Mouse (Mus musculus) layer of hippocampus, postnatal 36 days (tissue): Measurements from ENCODE around the gene St6galnac3. TPM values are rescaled to one million over a fixed set of nuclear protein-coding genes. Genes with fewer than 3 reads are reported as not detected.
"Not testable (repeated sequence)": the region's sequence is repeated elsewhere in the genome, so short reads cannot be mapped to it uniquely, and the experiment has no call there.

Source experiments
- DNase-seq, 2 experiments: peaks; one replicate each; pipeline ENCODE4 v3.0.0; 2022
- total RNA-seq, 2 experiments: library from RNA; stranded (reverse); gene quantifications; 2 replicates each; pipeline ENCODE4 v1.2.3; 2021

The St6galnac3 gene
- total RNA-seq, 2 experiments from 2014 or later: 25.2 to 28.9 TPM

DNA sequence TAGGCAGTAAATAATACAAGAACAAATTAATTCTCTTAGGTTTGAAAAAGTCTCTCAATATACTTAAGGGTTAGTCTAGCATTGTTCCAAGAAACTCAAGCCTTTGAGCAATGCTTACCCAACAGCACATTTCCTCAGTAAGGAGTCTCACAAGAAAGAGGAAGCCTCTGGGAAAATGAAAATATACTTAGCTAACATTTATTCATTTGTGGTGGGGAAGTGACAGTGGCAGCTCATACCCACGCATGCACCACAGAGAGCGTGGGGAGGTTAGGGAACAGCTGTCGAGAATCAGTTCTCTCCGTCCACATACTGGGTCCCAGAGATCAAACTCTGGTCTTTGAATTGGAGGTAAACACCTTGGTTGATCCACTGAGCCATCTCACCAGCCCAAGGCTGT lies 318.8 kb downstream of the St6galnac3 start:
- DNase-seq: no peak

- DNase-seq: no peak
These were observed 319.3 kb downstream of the St6galnac3 start for GRCm38 (mm10) chr3:153405643-153406042.

DNA sequence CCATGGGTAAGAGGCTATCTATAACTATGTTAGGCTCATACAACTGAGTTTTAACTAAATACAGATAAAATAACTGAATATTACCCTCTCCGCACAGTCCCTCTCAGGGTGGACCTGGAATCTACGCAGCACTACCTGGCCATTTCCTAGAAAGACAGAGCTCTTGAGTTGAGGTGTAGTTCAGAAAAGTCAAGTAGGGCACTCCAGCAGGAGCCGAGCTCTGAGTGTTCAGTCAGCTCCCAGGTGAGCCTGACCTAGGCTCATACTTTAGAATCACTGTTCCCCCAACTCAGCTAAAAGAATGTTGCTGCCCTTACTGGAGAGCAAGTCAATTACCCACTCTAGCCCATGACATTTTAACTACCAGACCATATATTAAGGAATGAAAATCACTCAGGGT lies 324.7 kb downstream of the St6galnac3 start:
- DNase-seq: no peak

DNA sequence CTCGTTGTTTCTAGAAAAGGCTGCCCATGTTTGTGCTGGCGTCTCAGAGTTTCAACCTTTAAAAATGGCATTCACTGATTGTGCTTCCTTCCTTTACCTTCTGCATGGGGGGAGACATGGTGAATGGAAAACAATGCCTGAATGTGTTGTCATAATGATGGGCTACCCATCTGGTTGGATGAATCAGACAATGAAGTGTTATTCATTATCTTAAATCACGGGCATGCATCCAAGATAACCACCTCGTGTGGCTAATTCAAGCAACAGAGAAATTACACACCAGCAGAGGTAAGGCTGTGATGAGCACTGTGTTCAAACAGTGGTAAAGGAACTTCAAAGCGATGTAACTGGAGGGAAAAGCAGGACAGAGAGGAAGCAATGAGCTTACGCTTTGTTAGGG lies 325.4 kb downstream of the St6galnac3 start:
- DNase-seq: no peak

DNA sequence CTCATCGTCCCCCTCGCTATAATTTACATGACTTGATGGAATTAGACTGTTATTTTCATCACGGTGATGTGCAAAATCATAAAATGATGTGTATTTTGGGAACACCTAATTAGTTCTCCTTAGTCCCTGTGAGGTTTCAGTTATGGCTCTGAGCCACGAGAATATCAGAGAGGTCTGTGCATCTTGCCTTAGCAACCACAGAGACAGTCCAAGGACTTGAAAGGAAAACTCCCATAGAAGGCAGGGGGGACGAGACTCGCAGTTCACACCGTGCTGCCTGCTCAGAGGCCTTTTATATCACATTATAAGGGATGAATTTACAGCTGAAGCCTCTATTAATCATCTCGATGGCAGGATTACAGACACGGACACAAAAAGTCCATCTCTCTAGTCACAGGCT lies 327.2 kb downstream of the St6galnac3 start:
- no peak for DNase-seq

GRCm38 (mm10) chr3:153396375-153397068 lies 328.5 kb downstream of the St6galnac3 start:
- DNase-seq: peak in 1 of 2 experiments; percentile 19

DNA sequence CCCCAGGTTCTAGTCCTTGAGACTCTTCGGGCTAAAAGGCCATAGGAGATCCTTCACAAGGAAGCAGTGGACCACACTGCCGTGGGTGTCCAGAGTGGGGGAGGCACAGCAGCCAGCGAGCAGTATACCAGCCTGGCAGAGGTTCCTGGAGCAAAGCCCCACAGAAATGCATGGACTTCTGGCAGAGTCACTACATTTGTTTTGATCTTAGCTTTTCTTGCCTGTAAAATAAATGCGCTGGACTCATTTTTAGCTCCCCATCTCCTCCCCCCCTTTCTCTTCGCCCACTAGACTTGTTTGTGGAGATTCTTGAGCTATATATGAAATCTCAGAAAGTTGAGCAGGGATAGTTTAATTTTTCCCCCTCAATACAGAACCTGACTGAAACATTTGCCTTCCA lies 329.6 kb downstream of the St6galnac3 start:
- no peak for DNase-seq

DNA sequence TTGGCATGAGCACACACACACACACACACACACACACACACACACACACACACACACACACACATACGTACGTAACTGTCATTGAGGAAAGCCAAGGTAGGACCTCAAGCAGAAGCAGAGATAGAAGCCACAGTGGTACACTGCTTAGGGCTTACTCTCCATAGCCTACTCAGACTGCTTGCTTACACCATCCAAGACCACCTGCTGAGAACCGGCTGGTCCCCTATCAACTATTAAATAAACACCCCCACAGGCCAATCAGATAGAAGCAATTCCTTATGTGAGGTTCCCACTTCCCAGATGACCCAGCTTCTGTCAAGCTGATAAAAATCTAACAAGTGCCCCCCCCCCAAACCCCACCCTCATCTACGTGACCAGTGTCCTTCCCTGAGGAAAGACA lies 330.2 kb downstream of the St6galnac3 start:
- DNase-seq: no peak

DNA sequence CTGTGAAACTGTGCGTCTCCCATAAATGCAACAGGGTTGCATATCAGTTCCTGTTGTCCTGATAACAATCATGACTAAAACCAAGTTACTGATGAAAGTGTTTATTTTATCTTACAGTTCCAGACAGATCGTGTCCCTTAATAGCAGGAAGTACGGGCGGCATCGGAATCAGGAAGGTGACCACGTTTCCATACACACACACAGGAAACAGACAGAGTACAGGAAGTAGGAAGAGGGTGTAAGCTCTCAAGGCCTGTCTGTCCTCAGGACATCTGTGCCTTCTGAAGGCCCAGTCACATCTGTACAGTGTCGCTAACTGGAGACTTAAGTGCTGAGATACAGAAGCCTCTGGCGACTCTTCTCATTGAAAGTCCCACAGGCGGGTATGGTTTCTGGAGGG lies 330.8 kb downstream of the St6galnac3 start:
- DNase-seq: no peak

DNA sequence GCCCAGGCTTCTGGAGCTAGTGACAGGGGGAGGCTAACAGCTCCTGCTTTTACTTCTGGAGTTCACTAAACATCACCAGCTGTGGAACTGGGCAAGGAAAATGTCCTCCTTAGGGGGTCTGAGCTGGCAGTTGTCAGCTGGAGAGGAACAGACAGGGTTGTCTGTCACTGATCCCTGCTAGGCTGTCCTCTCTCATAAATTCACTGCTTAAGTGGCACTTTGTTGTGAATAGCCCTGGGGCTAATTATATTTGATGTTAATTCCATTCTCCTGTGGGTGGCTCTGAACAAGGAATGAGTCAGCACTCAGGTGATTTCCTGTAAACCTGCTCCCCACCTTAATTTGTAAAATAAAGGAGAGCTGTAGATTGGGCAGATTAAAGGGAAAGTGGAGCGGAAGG lies 333.5 kb downstream of the St6galnac3 start:
- DNase-seq: not testable (repeated sequence)

GRCm38 (mm10) chr3:153384651-153385050 lies 340.3 kb downstream of the St6galnac3 start:
- not testable (repeated sequence) for DNase-seq

DNA sequence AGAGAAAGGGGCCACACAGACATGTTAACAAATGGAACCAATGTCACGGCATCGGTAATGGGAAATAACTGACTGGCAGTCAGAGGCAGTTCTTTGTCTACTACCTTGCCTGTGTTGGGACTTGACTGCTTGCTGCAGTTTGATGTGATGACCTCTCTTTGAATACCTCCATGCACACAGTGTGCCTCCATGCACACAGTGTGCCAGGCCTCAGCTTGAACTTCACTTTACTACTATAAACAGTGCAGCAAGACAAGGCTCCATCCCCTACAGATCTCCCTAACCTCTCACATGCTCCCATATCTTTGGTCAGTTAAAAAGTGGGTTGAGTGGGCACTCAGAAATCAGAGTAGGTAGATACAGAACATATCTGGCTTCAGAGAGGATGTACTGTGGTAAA lies 341.3 kb downstream of the St6galnac3 start:
- no peak for DNase-seq

- no peak for DNase-seq
These were observed 359.8 kb downstream of the St6galnac3 start for GRCm38 (mm10) chr3:153365057-153365755.

GRCm38 (mm10) chr3:153364366-153364765 lies 360.6 kb downstream of the St6galnac3 start:
- no peak for DNase-seq

DNA sequence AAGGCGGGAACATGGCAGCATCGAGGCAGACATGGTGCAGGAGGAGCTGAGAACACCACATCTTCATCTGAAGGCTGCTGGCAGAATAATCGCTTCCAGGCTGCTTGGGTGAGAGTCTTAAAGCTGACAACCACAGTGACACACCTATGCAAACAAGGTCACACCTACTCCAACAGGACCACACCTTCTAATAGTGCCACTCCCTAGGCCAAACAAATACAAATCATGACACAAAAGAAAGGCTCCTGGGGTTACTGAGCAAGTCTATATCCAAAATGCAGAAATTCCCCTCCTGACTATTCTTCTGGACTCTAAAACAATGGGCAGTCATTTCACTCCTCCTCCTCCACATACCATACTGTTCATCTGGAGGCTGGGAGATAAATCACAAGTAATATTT lies 365.0 kb downstream of the St6galnac3 start:
- no peak for DNase-seq

- no peak for DNase-seq
These were observed 368.9 kb downstream of the St6galnac3 start for GRCm38 (mm10) chr3:153356071-153356470.

- DNase-seq: no peak
These were observed 370.0 kb downstream of the St6galnac3 start for GRCm38 (mm10) chr3:153354988-153355297.

GRCm38 (mm10) chr3:153354186-153354987 lies 370.6 kb downstream of the St6galnac3 start:
- DNase-seq: no peak

GRCm38 (mm10) chr3:153353313-153354103 lies 371.5 kb downstream of the St6galnac3 start:
- no peak for DNase-seq

- DNase-seq: no peak
These were observed 375.0 kb downstream of the St6galnac3 start for GRCm38 (mm10) chr3:153349981-153350380.

DNA sequence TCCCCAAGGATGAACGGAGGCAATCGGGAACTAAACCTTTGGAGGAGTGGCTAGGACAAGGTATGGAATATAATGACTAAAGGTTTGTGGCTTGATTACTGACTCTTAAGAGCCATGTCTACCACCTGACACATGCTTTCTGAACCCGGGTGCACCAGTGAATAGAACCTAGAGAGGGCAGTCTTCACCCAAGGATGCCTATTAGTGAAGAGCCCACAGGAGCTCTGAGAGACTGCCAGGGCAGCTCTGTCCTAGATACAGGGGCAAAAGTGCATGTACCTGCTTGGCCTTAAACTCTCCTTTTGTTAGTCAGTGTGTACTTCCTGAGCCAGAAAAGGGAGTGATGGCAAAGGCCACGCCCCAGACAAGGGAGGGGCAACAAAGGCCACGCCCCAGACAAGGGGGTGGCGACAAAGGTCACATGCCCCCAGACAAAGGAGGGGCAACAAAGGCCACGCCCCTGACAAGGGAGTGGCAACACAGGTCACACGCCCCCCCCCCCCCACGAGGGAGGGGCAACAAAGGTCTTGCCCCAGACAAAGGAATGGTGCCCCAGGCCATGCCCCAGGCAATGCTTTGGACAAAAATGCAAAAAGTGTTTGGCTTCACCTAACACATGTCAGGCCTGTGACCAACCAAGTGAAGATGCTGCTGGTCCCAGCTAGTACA lies 376.0 kb downstream of the St6galnac3 start:
- DNase-seq: no peak

DNA sequence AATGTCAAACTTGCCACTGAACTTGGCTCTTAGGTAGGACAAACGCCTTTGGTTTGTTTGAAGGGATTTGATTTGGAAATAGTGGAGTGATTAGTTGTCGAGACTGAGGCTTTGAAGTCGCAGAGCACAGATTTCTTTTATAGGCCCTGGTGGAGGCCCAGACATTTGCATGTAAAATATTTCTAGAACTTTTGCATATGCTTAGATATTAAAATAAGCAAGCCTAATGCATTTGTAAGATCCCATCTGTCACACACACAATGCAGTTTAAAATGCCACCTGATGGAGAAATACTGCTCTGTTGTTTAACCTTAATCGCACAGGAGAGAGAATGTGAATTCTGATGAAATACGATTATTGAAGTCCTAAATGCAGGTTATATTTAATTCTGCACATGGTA lies 380.0 kb downstream of the St6galnac3 start:
- no peak for DNase-seq
